Mouse (Mus musculus): Measurements from ENCODE around the gene Lemd2. TPM values are rescaled to one million over a fixed set of nuclear protein-coding genes. Genes with fewer than 3 reads are reported as not detected.

The Lemd2 gene
- polyA plus RNA-seq, 1 experiment = 46.3 TPM

DNA sequence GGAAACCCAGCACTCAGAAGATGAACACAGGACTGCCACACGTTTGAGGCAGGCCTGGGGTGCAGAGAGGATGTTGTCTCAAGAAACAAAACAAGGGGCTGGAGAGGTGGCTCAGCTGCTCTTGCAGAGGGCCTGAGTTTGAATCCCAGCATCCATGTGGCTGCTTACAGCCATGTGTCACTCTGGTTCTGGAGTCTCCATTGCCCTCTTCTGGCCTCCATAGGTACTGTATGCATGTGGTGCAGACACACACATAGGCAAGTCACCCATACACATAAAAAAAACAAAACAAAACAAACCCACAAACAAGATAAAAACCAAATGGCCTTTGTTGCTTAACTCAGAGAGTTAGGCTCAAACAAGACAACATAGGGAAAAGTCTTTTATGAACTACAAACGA lies 2.3 kb downstream of the Lemd2 start:
- no peak overlapping the region for H3K27ac ChIP-seq (ENCODE audit: control insufficient read depth, insufficient read depth, low read depth, low read length, poor library complexity)
- H3K4me1 ChIP-seq (ENCODE audit: control insufficient read depth, insufficient read depth, low read length) = peaks cover 2% of the 10 kb centered on the region; the same call in 1 of the 2 replicates
- no peak overlapping the region for H3K4me3 ChIP-seq (replicated peaks; ENCODE audit: control insufficient read depth, low read depth, low read length)
- WGBS = 74% methylated on average over 2 of the region's 2 CpGs
- TF ChIP-seq POLR2A (IDR thresholded peaks at IDR 0.05; ENCODE audit: borderline replicate concordance, control insufficient read depth, low read depth, low read length) (no peak), CTCF (IDR thresholded peaks at IDR 0.05; ENCODE audit: control insufficient read depth, insufficient read depth, low read length) (peak; percentile 40)

DNA sequence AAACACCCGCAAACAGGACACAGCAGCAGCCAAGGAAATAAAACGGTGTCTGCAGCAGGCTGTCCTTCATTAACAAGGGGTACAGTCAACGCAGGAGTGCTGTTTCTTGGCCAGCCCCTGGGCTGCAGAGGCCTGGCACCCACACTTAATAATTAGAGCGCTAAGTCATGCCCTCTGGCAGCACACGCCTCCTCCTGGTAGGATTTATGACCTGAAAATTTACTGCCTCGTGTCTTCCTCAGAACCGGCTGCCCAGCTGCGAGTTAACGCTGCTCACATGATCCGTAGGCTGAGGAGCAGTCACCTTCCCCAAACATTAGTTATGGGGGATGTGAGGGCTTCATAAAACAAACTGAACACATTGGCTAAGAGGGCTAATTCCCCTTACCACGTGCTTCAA lies 3.5 kb downstream of the Lemd2 start:
- Histone ChIP-seq H3K4me3 (replicated peaks; ENCODE audit: control insufficient read depth, low read depth, low read length) (no peak overlapping the region), H3K27ac (ENCODE audit: control insufficient read depth, insufficient read depth, low read depth, low read length, poor library complexity) (no peak overlapping the region), H3K4me1 (ENCODE audit: control insufficient read depth, insufficient read depth, low read length) (peaks cover 2% of the 10 kb centered on the region; the same call in 1 of the 2 replicates)
- 37% methylated on average over 11 of the region's 11 CpGs for WGBS
- no peak for TF ChIP-seq CTCF (IDR thresholded peaks at IDR 0.05; ENCODE audit: control insufficient read depth, insufficient read depth, low read length)
- TF ChIP-seq POLR2A (IDR thresholded peaks at IDR 0.05; ENCODE audit: borderline replicate concordance, control insufficient read depth, low read depth, low read length) = no peak

DNA sequence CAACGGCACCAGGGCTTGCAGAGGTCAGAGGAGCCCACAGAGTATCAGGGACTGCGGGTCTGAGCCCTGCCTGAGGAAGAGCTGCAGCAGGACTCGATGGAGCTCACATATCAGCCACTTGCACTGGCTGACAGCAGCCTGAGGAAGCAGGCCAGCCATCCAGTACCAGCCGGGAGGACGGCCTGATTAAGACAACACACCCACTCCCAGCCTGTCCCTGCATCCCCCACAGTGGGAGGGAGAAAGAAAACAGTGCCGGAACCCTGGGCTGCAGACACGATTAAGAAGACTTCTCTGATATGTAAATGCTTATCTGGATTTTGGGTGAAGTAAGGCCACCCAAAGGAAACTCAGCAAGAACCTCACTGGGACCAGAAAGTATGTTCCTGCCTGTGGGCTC lies 4.4 kb downstream of the Lemd2 start:
- Histone ChIP-seq H3K4me3 (replicated peaks; ENCODE audit: control insufficient read depth, low read depth, low read length) (no peak overlapping the region), H3K4me1 (ENCODE audit: control insufficient read depth, insufficient read depth, low read length) (peaks cover 4% of the 10 kb centered on the region; the same call in 1 of the 2 replicates), H3K27ac (ENCODE audit: control insufficient read depth, insufficient read depth, low read depth, low read length, poor library complexity) (no peak overlapping the region)
- 70% methylated on average over 7 of the region's 7 CpGs for WGBS
- TF ChIP-seq CTCF (IDR thresholded peaks at IDR 0.05; ENCODE audit: control insufficient read depth, insufficient read depth, low read length) (no peak), POLR2A (IDR thresholded peaks at IDR 0.05; ENCODE audit: borderline replicate concordance, control insufficient read depth, low read depth, low read length) (no peak)

DNA sequence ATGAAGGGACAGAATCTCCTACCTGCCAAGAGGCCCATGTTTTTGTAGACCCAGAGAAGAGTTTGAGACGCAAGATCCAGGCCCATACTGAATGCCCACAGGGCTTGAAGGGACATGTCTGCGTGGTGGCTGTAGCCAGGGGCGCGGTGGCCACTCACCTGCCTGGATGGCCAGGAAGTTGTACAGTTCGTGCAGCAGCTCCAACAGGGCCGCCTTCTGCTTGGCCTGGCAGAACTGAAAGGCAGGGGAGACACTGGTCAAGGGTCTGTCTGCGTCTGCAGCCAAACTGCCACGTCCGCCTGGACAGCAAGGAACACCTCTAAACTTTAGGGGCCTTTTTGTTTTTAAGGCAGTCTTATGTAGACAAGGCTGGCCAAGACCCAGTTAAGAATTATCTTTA lies 5.1 kb downstream of the Lemd2 start:
- no peak for TF ChIP-seq POLR2A (IDR thresholded peaks at IDR 0.05; ENCODE audit: borderline replicate concordance, control insufficient read depth, low read depth, low read length)
- TF ChIP-seq CTCF (IDR thresholded peaks at IDR 0.05; ENCODE audit: control insufficient read depth, insufficient read depth, low read length) = no peak
- 97% methylated on average over 9 of the region's 9 CpGs for WGBS
- no peak overlapping the region for H3K4me3 ChIP-seq (replicated peaks; ENCODE audit: control insufficient read depth, low read depth, low read length)
- no peak overlapping the region for H3K27ac ChIP-seq (ENCODE audit: control insufficient read depth, insufficient read depth, low read depth, low read length, poor library complexity)
- peaks cover 4% of the 10 kb centered on the region; the same call in 1 of the 2 replicates for H3K4me1 ChIP-seq (ENCODE audit: control insufficient read depth, insufficient read depth, low read length)

DNA sequence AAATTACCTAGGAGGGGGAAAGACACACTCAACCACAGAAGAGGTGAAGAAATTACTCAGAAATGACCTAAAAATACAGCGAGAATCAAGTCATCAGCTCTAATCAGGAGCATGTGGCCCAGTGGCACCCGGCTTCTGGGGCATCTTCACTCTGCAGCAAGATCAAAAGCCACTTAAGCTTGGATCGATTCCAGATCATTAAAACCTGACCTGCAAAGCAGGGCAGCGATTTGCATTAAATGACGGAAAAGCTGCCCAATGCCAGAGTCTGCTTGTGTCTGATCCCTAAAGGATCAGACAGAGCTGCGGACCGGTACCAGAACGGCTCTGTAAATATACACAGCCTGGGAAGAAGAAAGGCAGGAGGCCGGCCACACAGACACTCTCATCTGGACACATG lies 8.1 kb downstream of the Lemd2 start:
- peaks cover 2% of the 10 kb centered on the region; the same call in 1 of the 2 replicates for H3K4me1 ChIP-seq (ENCODE audit: control insufficient read depth, insufficient read depth, low read length)
- no peak overlapping the region for H3K4me3 ChIP-seq (replicated peaks; ENCODE audit: control insufficient read depth, low read depth, low read length)
- 78% methylated on average over 9 of the region's 9 CpGs for WGBS
- TF ChIP-seq CTCF (IDR thresholded peaks at IDR 0.05; ENCODE audit: control insufficient read depth, insufficient read depth, low read length) = no peak
- no peak for TF ChIP-seq POLR2A (IDR thresholded peaks at IDR 0.05; ENCODE audit: borderline replicate concordance, control insufficient read depth, low read depth, low read length)
- no peak overlapping the region; the same call in 1 of the 2 replicates for H3K27ac ChIP-seq (ENCODE audit: control insufficient read depth, insufficient read depth, low read depth, low read length, poor library complexity)

DNA sequence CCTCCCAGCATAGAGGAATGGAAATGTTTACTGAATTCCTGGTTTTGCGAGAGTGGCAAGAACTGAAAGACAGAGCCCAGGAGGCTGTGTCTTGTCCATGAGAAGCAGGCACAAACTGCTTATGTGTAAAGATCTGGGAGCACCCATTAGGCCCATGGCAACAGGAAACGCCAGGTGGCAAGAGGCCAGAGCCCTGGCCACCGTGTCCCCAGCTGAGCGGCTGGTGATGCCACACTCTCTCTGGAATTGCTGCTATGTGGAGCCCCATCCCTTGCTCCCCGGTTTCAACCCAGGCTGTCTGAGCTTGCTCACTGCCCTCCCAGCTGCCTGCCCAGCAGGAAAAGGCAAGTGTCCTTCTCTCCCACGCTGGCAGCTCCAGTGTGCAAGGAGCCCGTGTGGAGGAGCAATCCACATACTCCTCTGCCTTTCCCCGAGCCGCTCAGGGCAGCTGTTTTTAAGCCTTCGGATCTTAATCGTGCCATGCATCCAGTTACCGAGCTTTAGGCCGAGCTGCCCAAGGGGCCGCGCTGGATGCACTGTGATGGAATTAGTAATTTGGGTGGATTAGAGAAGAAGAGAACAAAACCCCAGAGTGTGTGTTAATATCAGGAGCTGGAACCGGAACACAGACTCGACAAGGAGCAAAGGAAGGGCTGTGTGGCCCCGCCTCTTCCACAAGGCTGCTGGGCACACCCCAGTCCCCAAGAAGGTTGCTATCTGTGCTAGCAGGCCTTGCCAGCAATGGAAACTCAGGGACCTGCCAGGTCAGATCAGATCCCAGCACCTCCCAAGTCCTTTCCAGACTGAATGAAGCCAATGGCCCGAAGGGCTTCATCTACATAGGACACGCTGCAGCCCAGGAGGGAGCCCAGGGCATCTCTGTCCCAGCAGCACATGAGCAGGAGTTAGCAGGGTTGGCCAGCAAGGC lies 9.7 kb downstream of the Lemd2 start:
- Histone ChIP-seq H3K4me1 (ENCODE audit: control insufficient read depth, insufficient read depth, low read length) (peaks cover 2% of the 10 kb centered on the region; the same call in 1 of the 2 replicates), H3K4me3 (replicated peaks; ENCODE audit: control insufficient read depth, low read depth, low read length) (no peak overlapping the region), H3K27ac (ENCODE audit: control insufficient read depth, insufficient read depth, low read depth, low read length, poor library complexity) (peak overlapping the region; percentile 59)
- WGBS = 78% methylated on average over 20 of the region's 20 CpGs
- TF ChIP-seq CTCF (IDR thresholded peaks at IDR 0.05; ENCODE audit: control insufficient read depth, insufficient read depth, low read length) = no peak
- TF ChIP-seq POLR2A (IDR thresholded peaks at IDR 0.05; ENCODE audit: borderline replicate concordance, control insufficient read depth, low read depth, low read length) = no peak

DNA sequence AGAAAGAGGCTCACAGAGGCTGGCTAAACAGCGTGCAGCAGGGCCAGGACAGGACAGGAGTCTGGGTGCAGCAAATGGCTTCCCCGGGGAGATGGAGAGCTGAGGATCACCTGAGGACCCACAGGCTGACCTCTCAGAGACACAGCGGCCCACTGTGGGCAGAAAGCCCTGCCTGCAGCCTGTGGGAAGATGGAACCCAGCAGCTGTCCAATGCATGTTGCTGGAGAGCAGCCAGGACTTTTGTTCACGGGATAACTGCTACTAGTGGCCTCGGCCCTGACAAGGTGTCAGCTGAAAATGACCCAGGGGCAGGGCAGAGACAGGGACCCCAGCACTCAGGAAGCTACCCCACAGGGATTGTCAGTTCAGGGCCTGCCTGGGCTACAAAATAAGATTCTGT lies 12.5 kb downstream of the Lemd2 start:
- H3K4me1 ChIP-seq (ENCODE audit: control insufficient read depth, insufficient read depth, low read length) = peaks cover 2% of the 10 kb centered on the region; the same call in 1 of the 2 replicates
- no peak for TF ChIP-seq POLR2A (IDR thresholded peaks at IDR 0.05; ENCODE audit: borderline replicate concordance, control insufficient read depth, low read depth, low read length)
- no peak for TF ChIP-seq CTCF (IDR thresholded peaks at IDR 0.05; ENCODE audit: control insufficient read depth, insufficient read depth, low read length)
- no peak overlapping the region for H3K27ac ChIP-seq (ENCODE audit: control insufficient read depth, insufficient read depth, low read depth, low read length, poor library complexity)
- H3K4me3 ChIP-seq (replicated peaks; ENCODE audit: control insufficient read depth, low read depth, low read length) = no peak overlapping the region
- 85% methylated on average over 5 of the region's 5 CpGs for WGBS

DNA sequence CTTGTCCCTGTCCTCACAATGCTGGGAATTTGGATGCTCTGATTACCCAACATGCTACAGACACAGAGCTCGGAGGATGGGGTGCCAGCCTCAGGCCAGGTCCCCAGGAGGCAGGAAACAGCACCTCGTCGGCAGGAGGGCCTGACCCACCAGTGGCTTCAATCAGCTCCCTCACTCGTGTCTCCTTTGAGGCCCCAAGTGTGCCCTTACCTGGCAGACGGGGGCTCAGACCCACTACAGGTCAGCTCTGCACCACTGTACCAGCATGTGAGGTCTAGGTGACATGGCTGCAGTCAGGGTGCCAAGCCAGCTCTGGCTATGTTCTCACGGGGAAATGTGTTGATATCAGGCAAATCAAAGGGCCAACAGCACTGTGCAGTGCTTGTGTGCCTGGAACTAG lies 13.1 kb downstream of the Lemd2 start:
- Histone ChIP-seq H3K4me3 (replicated peaks; ENCODE audit: control insufficient read depth, low read depth, low read length) (no peak overlapping the region), H3K4me1 (ENCODE audit: control insufficient read depth, insufficient read depth, low read length) (peaks cover 2% of the 10 kb centered on the region; the same call in 1 of the 2 replicates), H3K27ac (ENCODE audit: control insufficient read depth, insufficient read depth, low read depth, low read length, poor library complexity) (no peak overlapping the region)
- 75% methylated on average over 6 of the region's 6 CpGs for WGBS
- no peak for TF ChIP-seq CTCF (IDR thresholded peaks at IDR 0.05; ENCODE audit: control insufficient read depth, insufficient read depth, low read length)
- TF ChIP-seq POLR2A (IDR thresholded peaks at IDR 0.05; ENCODE audit: borderline replicate concordance, control insufficient read depth, low read depth, low read length) = no peak
